Mouse (Mus musculus): Measurements from ENCODE around the gene Syt1.

GRCm38 (mm10) chr10:108822273-108822672, 188.5 kb downstream of the Syt1 start:
- TF ChIP-seq CHD2 (IDR thresholded peaks at IDR 0.05; ENCODE audit: low read depth, low read length), result no peak
- TF ChIP-seq ZC3H11A (IDR thresholded peaks at IDR 0.05; ENCODE audit: borderline replicate concordance, low read depth, low read length), result no peak
- TF ChIP-seq HCFC1 (IDR thresholded peaks at IDR 0.05; ENCODE audit: borderline replicate concordance, insufficient read depth, low read length), result no peak
- TF ChIP-seq ZNF384 (IDR thresholded peaks at IDR 0.05; ENCODE audit: low read depth, low read length), result no peak
